Mouse (Mus musculus): Measurements from ENCODE around the gene Aldh1a1.

DNA sequence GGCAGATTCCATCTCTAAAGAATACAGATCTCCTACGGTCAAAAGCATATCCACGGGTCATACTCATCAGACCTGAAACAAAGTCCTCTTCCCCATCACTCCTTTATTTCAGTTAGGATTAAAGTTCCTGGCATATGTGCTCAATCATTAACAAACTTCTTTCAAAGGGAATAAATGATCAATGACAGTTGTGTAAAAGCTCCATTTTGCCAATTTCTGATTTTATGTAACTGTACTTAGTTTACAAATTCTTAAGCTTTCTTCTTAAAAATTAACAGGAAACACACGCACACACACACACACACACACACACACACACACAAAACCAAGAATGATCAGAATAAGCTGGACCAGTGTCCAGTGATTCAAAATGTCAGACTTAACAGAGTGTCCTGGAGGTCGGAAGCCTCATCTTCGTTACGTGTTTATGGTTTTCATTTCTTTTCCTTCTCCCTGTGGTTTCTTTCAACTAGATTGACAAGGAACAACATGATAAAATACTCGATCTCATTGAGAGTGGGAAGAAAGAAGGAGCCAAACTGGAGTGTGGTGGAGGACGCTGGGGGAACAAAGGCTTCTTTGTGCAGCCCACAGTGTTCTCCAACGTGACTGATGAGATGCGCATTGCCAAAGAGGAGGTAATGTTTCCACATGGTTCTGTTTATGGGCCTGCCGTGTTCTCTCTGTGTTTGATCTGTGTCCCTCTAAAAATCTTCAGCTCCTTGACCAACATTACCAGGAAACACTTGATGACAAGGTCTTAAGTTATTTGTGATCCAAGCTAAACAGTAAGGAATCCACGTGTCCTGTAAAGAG lies 141.6 kb downstream of the Aldh1a1 start:
- TF ChIP-seq POLR2A (IDR thresholded peaks at IDR 0.05; ENCODE audit: borderline replicate concordance, extremely low read depth, low read depth, low read length) (no peak), CTCF (IDR thresholded peaks at IDR 0.05; ENCODE audit: insufficient read depth, low read length) (no peak)
